Mouse (Mus musculus): Measurements from ENCODE around the gene Gpnmb.
A peak's percentile ranks its signal among the peaks of the same experiment; 100 is the strongest.

Gene Gpnmb

DNA sequence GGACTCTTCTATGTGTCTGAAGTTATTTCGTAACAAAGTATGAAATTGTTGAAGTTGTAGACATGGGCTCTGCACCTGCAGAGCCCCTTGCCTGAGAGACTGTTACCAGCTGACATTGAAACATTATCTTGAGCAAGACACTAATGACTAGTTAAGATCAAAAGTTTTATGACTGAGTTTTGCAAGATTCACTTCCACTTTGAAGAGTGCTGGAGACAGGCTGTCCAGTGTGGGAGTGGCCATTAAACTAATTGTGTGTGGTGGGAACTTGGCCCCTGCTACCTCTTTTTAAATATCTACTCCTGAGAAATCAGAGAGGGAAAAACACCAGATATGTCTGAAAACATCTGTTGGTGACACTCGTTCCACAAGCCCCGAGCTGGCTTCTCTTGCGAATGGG lies 5.1 kb upstream of the Gpnmb start:
- DNase-seq (ENCODE audit: low spot score in 2 of 2) = no peak

DNA sequence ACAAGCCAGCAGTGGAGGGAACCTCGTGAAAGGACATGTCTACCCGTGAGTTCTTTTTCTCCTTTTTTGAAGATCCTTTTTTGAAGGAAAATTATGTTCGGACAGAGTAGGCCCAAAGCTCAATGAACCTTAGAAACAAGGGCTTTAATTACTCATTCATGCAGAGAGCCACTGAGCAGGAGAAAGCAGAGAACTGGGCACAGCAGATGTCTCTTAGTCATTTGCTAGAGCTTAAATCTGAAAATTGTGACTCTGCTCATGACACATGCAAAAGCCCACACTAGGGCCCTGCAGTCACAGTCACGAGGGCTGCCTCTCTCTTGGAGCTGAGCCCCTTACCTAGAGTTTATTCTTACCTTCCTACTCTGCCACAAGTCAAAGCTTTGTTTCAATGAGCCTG lies 3.6 kb upstream of the Gpnmb start:
- DNase-seq (ENCODE audit: low spot score in 2 of 2) = no peak

DNA sequence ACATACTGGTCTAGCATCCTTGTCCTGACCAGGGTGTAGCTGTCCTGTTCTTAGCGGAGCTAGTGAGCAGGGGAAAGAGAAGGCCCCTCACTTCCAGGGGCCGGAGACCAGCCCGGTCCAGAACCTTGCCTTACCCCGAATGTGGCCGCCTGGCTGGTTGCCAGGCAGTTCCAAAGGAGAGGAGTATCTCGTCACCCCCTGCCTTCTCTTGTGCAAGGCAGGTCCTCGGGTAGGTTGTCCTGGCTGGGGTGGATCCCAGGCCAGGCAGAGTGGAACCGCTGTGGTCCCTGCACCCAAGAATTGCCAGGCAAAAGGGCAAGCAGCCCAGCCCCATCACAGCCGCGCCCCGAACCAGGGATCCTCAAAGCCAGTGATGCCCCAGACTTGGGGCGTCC lies 919 bp downstream of the Gpnmb start:
- no peak for DNase-seq (ENCODE audit: low spot score in 2 of 2)

DNA sequence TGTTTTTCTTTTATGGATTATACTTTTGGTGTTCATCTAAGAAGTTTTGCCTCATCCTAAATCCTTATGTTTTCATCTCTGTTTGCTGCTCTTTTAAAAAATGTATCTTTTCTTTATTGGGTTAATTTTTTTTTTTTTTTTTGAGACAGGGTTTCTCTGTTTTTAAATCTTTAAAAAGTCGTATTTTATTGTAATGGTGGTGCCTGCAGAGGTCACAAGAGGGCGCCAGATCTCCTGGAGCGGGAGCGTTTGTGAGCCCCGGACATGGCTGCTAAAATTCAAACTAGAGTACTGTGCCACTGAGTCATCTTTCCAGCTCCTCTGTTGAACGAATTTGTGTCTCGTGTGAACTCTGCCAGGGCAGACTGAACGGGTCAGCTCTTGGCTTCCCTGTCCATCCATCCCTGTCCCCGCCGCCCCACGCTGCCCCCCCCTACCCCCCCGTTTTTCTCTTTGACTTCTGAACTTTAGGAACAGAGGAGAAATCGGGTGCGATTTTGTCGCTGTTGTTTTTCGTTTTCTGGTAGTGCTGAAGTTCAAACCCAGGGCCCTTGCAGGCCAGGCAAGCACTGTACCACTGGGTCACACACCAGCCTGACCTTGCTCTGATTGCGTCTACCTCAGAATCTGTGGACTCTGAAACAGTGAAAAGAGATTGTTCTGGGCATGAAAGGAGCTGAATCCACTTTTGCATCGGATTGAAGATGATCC lies 3.3 kb downstream of the Gpnmb start:
- peak in 1 of 2 experiments; percentile 20 for DNase-seq (ENCODE audit: low spot score in 2 of 2)

DNA sequence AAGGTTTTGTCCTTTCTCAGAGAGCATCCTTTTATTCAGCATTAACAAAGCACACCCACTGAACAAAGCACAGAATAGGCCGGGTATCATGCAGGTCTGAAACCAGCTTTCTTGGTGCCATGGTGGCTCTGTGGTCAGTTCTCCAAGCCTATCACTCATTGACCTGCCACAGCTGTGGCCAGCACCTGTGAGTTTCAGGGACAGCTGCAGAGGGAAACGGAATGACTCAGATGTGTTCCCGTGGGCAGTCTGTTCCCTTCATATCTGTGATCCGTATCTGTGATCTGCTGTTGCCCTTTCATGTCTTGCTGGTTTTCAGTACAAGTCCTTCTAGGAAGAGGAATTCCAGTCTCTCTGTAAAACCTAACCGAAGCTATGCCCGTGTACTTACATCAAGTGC lies 10.2 kb downstream of the Gpnmb start:
- no peak for DNase-seq (ENCODE audit: low spot score in 2 of 2)

DNA sequence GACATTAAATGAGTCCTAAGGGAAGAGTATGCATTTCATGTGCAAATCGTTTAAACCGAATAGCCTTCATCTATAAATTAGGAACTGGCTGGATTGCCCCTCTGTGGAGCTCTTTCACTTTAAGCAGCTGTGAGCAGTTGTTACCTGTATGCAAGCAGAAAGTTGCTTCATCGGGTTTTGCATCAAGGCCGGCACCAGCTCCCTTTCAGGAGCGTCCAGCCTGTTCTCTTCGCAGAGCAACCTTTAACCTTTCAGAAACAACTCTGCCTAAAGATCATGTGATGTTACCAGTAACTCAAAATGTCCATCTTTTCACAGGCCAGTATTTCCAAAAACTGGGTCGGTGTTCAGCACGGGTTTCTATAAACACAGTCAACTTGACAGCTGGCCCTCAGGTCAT lies 10.6 kb downstream of the Gpnmb start:
- DNase-seq (ENCODE audit: low spot score in 2 of 2) = no peak

DNA sequence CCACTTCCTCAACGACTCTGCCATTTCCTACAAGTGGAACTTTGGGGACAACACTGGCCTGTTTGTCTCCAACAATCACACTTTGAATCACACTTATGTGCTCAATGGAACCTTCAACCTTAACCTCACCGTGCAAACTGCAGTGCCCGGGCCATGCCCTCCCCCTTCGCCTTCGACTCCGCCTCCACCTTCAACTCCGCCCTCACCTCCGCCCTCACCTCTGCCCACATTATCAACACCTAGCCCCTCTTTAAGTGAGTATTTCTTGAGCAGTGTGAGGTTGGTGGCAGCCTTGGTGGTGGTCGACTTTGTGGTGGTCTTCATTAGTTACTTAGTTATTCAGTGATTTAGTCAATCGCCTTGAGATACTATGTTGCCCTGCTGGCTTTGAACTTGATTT lies 11.5 kb downstream of the Gpnmb start:
- no peak for DNase-seq (ENCODE audit: low spot score in 2 of 2)

DNA sequence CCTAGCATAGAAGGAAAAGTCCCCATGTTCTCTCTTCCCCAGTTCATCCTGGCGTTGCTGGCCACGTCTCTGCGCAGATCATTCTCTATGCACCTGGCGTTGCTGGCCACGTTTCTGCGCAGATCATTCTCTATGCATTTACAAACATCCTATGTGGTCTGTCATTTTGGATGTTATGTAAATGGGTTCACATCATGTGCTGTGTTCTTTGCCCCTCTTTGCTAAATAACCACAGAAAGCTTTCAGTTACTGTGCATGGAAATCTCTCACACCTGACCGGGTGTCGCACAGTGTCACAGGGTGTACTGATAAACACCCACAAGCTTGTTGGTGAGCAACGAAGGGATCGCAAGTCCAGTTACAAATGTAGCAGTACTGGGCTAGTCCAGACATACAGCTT lies 12.0 kb downstream of the Gpnmb start:
- DNase-seq (ENCODE audit: low spot score in 2 of 2) = no peak

DNA sequence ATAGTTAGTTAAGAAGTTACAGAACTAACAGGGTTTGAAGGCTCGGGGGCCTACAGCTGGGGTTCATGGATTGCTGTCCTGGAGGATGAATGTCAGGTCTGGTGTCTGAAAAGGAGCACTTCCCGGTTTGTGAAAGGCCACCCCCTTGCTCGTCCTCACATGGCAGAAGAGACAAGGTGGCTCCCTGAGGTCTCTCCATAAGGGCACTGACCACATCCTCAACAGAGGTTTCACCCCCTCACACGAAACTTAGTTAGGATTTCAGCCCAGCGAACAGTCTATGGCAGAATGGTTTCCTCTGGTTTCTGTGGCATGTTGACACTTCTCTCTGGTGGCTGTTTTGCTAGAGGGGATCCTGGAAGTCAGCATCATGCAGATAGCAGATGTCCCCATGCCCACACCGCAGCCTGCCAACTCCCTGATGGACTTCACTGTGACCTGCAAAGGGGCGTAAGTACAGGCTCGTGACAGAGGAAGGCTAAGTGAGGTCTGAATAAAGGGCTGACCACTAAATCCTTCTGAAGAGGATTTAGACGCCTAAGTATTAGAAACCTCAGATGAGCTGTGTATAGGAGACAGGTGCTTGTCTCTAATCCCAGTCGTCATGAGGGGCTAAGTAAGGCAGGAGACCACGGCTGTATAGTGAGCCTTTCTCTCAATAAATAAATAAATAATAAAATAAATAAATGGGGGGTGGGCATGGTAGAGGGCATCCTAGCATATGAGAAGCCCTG lies 14.5 kb downstream of the Gpnmb start:
- no peak for DNase-seq (ENCODE audit: low spot score in 2 of 2)

DNA sequence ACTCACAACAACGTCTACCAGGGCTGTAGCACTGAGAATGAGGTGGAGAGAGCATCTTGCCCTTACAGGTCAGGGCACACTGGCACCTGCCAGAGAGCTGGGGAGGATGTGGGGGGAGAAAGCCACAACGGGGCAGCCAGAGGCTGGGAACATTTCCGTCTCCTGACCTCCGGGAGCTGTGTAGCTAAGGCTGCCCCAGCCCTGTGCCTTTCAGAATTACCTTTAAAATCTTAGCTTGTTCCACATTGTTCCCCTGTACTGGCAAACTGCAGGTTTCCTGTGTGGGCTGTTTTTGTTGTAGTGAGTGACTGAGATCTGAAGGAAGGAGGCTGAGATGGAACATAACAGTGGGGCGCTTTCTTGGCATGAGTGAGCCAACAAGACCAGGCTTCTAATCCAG lies 15.8 kb downstream of the Gpnmb start:
- no peak for DNase-seq (ENCODE audit: low spot score in 2 of 2)

DNA sequence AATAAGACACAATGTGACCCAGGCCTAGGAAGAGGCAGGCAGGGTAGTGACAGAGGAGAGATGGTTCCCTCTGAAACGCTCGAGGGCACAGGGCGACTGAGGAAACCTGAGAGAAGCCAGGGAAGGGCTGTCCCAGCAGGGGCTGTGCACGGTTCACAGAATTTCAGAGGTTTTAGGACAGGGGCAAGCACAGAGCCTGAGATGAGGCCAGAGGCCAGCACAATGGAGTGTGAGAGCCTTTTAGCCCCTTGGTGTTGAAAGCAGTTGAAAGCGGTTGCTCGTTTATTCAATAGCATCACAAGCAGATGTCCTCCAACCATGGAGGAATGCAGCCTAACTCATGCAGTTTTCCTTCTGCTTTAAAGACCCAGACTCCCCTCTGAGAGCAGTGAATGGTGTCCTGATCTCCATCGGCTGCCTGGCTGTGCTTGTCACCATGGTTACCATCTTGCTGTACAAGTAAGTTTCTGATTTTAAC lies 18.9 kb downstream of the Gpnmb start:
- DNase-seq (ENCODE audit: low spot score in 2 of 2) = no peak

DNA sequence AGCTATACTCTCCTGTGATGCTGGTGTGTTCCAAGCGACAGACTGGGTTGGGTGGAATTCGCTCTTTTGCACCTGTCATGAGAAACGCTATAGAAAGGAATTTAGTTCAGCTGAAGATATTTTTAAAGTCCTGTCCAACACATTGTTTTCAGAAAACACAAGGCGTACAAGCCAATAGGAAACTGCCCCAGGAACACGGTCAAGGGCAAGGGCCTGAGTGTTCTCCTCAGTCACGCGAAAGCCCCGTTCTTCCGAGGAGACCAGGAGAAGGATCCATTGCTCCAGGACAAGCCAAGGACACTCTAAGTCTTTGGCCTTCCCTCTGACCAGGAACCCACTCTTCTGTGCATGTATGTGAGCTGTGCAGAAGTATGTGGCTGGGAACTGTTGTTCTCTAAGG lies 19.7 kb downstream of the Gpnmb start:
- DNase-seq (ENCODE audit: low spot score in 2 of 2) = no peak

DNA sequence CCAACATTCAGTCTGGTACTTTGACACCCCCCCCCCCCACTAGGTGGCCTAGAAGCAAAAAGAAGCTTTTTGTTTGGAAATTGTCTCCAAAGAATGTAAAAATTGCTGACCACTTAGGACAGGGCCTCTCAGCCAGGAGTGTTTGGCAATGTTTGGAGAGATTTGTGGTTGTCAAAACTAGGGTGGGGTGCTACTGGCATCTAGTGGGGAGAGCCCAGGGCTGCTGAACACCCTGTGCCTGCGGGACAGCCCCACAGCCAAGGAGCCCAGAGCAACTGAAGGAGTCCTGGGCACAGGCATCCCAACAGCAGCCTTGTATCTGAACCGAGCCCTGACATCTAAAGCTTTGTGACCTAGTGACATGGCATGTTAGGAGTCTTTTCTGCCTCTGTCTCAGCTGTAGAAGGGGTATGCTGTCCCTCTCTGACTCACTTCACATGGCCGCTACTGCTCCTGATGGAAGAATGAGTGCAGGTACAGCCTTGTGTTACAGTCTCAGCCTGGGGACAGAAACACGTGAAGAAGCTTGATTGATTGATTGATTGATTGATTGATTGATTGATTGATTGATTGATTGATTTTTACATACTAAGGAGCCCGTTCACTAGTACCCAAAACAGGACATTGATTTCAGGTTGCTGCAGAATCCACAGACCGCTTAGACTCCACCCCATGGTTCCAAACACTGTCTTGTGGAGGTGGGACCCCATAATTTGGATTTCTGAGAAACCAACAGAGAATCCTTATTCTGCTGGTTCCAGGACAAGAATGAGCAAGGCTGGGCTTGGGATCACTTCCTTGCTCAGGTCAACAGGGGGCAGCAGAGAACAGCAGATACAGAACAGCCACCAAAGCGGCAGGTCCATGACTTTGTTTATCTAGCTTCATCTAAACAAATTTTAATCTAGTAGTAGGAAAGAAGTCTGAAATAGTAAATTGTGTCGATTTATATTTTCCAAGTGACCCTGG lies 21.0 kb downstream of the Gpnmb start:
- peak in 1 of 2 experiments; percentile 26 for DNase-seq (ENCODE audit: low spot score in 2 of 2)

DNA sequence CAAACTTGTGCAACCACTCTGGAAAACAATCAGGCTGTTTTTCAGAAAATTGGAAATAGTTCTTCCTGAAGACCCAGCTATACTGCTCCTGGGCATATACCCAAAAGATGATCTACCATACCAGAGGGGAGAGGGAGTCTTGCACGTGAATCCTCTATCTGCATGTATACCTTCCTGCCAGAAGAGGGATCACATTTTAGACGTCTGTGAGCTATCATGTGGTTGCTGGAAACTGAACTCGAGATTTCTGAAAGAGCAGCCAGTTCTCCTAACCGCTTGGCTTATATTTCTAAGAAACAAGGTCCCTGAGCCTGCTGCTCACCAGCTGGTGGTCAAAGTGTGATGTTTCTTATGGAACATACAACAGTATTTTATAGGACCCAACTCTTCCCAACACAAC lies 32.0 kb downstream of the Gpnmb start:
- DNase-seq (ENCODE audit: low spot score in 2 of 2) = no peak

DNA sequence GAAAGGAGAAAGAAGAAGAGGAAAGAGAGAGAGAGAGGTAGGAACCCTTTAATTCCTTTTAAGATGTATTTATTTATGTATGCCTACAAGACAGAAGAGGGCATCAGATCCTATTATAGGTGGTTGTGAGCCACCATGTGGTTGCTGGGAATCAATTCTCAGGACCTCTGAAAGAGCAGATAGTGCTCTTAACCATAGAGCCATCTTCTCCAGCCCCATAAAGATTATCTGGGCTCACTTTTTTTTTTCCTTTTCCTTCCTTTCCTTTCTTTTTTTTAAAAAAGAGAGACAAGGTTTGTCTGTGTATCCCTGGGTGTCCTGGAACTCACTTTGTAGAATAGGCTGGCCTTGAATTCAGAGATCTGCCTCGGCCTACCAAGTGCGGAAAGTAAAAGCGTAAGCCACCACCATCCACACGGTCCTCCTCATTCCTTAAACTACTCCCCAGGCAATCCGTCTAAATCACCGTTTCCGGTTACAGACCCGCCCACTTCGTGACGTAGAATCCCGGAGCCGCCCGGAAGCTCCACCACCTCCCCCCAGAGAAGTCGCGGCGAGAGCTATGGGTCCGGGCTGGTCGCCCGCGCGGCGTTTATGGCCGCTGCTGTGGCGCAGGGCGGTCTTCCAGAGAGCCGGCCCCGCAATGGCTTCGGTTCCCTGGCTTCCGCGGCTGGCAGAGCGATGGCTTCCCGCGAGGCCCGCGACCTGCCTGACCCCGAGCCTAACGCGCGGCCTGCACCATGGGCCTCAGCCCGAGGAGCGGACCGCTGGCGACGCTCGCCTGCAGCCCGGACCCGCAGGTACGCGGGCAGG lies 37.2 kb downstream of the Gpnmb start, which contains the start of gene Malsu1:
TSS of gene Malsu1 (plus strand) at position 492 of the 813 bp plus-strand sequence.
- peak; percentile 92 to 93 for DNase-seq (ENCODE audit: low spot score in 2 of 2)

DNA sequence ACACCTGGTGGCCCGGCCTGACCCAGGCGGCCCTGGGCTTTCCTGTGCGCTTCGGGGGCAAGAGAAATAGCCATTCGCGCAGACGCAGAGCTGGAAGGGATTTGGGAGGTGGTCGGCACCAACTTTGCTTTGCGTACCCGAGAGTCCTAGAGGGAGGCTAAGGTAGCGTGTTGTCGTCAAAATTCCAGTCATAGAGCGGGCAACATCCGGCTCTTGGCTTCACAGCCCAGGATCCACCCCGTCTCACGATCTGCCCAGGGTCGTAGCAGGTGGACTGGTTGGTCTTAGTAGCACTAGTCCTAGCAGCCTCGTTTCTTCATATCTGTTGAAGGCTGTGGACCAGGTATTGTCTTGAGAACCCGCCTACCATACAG lies 37.8 kb downstream of the Gpnmb start:
- DNase-seq (ENCODE audit: low spot score in 2 of 2) = no peak

DNA sequence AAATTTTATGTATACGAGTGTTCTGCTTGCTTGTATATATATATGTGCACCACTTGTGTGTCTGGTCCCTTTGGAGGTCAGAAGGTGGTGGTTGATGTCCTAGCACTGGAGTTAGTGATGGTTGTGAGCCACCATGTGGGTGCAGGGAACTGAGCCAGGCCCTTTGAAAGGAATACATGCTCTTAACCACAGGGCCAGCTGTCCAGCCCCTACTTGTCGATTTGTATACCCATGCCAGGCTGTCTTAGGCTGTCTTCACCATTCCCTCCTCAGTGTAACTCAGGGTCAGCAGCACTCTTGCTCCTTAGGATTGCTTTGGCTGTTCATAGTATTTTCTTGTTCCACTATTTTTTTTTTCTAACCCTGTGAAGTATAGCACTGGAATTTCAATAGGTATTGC lies 41.5 kb downstream of the Gpnmb start:
- DNase-seq (ENCODE audit: low spot score in 2 of 2) = no peak

DNA sequence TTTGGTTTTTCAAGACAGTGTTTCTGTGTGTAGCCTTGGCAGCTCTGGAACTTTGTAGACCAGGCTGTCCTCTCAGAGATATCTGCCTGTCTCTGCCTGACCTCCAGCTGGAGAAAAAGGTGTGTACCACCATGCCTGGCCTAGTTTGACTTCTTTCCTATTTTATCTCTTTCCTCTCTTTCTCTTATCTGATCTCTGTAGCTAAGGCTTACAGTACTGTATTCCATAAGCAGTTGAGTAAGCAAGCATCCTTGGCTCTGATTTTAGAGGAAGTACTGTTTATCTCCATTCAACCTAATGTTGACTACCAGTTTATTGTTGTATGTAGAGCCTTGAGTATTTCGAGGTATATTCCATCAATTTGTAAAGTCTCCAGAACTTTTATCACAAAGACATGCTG lies 43.0 kb downstream of the Gpnmb start:
- no peak for DNase-seq (ENCODE audit: low spot score in 2 of 2)

DNA sequence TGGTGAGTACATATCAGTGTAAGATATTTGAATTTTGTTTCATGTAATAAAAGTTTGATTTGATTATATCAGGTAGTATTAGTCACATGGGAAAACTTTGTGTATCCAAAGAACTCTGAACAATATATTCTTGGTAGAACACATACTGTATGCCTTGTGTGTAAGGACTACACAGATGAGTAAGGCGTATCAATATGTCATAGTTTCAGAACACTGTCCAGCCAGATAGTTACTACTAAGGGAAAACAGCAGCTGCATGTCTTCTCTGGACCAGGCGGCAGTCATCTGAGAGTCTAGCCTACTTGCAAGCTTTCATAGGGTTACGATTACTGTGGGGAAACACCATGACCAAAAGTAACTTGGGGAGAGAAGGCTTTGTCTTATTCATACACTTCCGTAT lies 46.7 kb downstream of the Gpnmb start:
- DNase-seq (ENCODE audit: low spot score in 2 of 2) = no peak

DNA sequence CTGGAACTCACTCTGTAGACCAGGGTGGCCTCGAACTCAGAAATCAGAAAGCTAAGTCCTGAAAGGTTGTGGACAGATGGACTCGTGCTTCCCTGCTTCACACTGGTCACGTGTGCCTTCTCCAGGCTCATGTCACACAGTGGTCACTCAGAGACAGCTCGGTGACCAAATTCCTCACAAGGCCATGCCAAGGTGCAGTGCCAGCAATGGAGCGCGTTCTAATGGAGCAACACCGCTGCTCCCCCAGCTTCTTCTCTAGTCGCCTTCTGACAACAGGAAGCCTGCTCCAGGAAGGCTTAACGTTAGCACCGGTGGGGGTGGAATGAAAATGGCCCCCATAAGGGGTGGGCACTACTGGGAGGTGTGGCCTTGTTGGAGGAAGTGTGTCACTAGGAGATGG lies 58.6 kb downstream of the Gpnmb start:
- no peak for DNase-seq (ENCODE audit: low spot score in 2 of 2)

DNA sequence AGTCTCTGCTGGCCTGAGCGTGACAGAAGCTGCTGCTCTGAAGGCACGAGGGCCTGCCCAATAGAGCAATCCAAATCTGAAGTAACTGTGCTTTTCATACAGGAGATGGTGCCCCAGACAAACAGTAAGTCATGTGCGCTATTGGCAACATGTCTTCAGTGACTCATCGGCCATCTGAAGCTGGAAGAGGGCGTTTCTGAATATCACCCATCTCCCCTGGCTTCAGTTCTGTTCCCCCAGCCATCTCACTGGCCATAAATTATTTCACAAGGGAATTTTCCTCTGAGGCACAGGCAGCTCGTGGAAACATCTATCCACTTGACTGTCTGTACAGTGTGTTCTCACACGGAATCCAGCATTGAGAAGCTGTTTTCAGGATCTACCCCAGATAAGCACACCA lies 60.1 kb downstream of the Gpnmb start:
- no peak for DNase-seq (ENCODE audit: low spot score in 2 of 2)

Measured in right cerebral cortex, postnatal 36 days (tissue).